Mouse (Mus musculus) forebrain, embryonic 14.5 days (tissue): ENCODE measurements around the gene Gm20683. TPM values are rescaled to one million over a fixed set of nuclear protein-coding genes. Genes with fewer than 3 reads are reported as not detected.

Source experiments
- ATAC-seq: fragments of 200-750 bp; cut with Nextera tagmentation; 2 replicates; pipeline ENCODE4 v1.8.0; 2017; ENCODE audit warnings: mild to moderate bottlenecking, moderate library complexity
- DNase-seq: peaks from one replicate; pipeline ENCODE4 v3.0.0-alpha.2; 2015; ENCODE audit warnings: low spot score
- H3K27ac ChIP-seq: fragments of 300-500 bp; sonication (generic); 2 replicates; pipeline ENCODE4 v1.5.1; 2014; ENCODE audit warnings: low read depth, mild to moderate bottlenecking, control low read depth, low read length, moderate library complexity
- H3K27me3 ChIP-seq: fragments of 300-500 bp; sonication (generic); replicated peaks from 2 replicates; pipeline ENCODE4 v1.6.1; 2014; ENCODE audit warnings: low read length, control low read depth, mixed read lengths; ENCODE audit not compliant: control insufficient read depth, insufficient read depth
- H3K36me3 ChIP-seq: fragments of 300-500 bp; sonication (generic); 2 replicates; pipeline ENCODE4 v1.6.1; 2014; ENCODE audit warnings: low read length, control low read depth; ENCODE audit not compliant: control insufficient read depth, insufficient read depth
- H3K4me1 ChIP-seq: fragments of 300-500 bp; sonication (generic); 2 replicates; pipeline ENCODE4 v1.6.1; 2014; ENCODE audit warnings: antibody characterized with exemption, low read length, control low read depth; ENCODE audit not compliant: control insufficient read depth, insufficient read depth
- H3K4me2 ChIP-seq: fragments of 300-500 bp; sonication (generic); 2 replicates; pipeline ENCODE4 v1.6.1; 2014; ENCODE audit warnings: mild to moderate bottlenecking, control low read depth, low read length
- H3K4me3 ChIP-seq: fragments of 300-500 bp; sonication (generic); 2 replicates; pipeline ENCODE4 v1.5.1; 2014; ENCODE audit warnings: low read depth, low read length, control low read depth
- H3K9ac ChIP-seq: fragments of 300-500 bp; sonication (generic); 2 replicates; pipeline ENCODE4 v1.6.1; 2014; ENCODE audit warnings: mild to moderate bottlenecking, low read length, control low read depth, moderate library complexity
- H3K9me3 ChIP-seq: fragments of 300-500 bp; sonication (generic); replicated peaks from 2 replicates; pipeline ENCODE4 v1.6.1; 2016; ENCODE audit warnings: low read length, control low read depth, mixed read lengths; ENCODE audit not compliant: control insufficient read depth
- WGBS: fragments of 180-500 bp; shearing (Covaris S2); extraction: QIAGEN DNeasy Blood & Tissue Kit; methylation state at CpG from one replicate; pipeline ENCODE4 v1.1.7; 2014; 5-methylcytosine and 5-hydroxymethylcytosine counted together
- polyA plus RNA-seq: library from polyadenylated mRNA; unstranded; fragments of >200 nt; fragmentation: Nextera tagmentation; extraction: Ambion mirVana; gene quantifications from 2 replicates; pipeline ENCODE4 v1.2.1, GENCODE M21; 2014

Gm20683 gene
- polyA plus RNA-seq, 1 experiment from 2014 or later = 5.1 TPM

- WGBS = under 1% methylated on average over 24 of the region's 24 CpGs
- peak within 1 kb of the TSS; percentile 80 for H3K4me2 ChIP-seq
- no peaks in the 10 kb centered on the region for H3K9me3 ChIP-seq
- peak within 1 kb of the TSS; percentile 82 for H3K27ac ChIP-seq
- peak within 1 kb of the TSS; percentile 89 for H3K9ac ChIP-seq
- peak within 1 kb of the TSS; percentile 86 for H3K4me3 ChIP-seq
- ATAC-seq (no peak), DNase-seq (peak; percentile 84)
- H3K27me3 ChIP-seq = no peaks in the 10 kb centered on the region
- peaks cover 40% of the 10 kb centered on the region for H3K36me3 ChIP-seq
- peaks cover 58% of the 10 kb centered on the region for H3K4me1 ChIP-seq
Measured at GRCm38 (mm10) chr17:25833291-25833663, 8.3 kb downstream of the Gm20683 start, which contains the start of gene Stub1. Gene Stub1, minus strand, starts transcription at chr17:25833404.

GRCm38 (mm10) chr17:25832436-25833290 lies 8.9 kb downstream of the Gm20683 start:
- peak overlapping the region; percentile 80 for H3K4me2 ChIP-seq
- WGBS = under 1% methylated on average over 76 of the region's 77 CpGs
- peaks cover 55% of the 10 kb centered on the region for H3K4me1 ChIP-seq
- peak overlapping the region; percentile 89 for H3K9ac ChIP-seq
- H3K4me3 ChIP-seq = peak overlapping the region; percentile 86
- no peaks in the 10 kb centered on the region for H3K27me3 ChIP-seq
- ATAC-seq (peak; percentile 93), DNase-seq (peak; percentile 99)
- no peaks in the 10 kb centered on the region for H3K9me3 ChIP-seq
- peaks cover 42% of the 10 kb centered on the region for H3K36me3 ChIP-seq
- peak overlapping the region; percentile 82 for H3K27ac ChIP-seq

DNA sequence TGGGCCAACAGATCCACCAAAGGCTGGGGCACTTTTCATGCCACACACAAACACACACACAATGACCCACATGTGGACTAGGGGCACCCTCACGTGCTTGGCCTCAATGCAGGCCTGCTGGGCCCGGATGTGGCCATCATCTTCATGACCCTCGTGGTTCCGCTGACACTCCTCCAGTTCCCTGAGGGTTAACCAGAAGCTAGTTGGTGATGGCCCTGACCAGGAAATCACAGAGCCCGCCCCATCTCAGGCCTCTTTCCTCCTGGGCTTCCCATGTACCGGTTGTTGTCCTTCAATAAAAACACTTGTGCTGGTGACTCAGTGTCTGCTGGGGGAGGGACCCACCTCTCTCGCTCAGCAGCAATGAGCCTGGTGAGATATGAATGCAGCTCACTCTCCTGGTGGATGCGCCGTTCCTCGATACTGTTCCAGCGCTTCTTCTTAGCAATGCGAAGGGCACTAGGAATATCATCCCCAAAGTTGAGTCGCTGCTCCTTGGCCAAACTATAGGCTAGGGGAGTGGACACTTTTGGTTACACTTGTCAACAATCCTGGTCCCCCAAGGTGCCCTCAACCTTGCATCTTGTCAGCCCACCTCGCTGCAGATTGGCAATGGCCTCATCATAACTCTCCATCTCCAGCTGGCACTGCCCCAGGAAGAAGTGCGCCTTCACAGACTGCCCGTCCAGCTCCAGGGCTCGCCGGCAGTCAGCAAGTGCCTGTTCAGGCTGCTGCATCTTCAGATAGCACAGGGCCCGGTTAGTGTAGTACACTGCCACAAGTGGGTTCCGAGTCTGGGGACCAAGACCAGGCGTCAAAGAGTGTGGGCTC lies 9.9 kb downstream of the Gm20683 start:
- peaks cover 48% of the 10 kb centered on the region for H3K4me1 ChIP-seq
- H3K36me3 ChIP-seq = peaks cover 52% of the 10 kb centered on the region
- DNase-seq (no peak), ATAC-seq (no peak)
- H3K4me2 ChIP-seq = peak overlapping the region; percentile 80
- WGBS = 63% methylated on average over 21 of the region's 21 CpGs
- H3K9me3 ChIP-seq = no peaks in the 10 kb centered on the region
- peak overlapping the region; percentile 89 for H3K9ac ChIP-seq
- peak overlapping the region; percentile 86 for H3K4me3 ChIP-seq
- peak overlapping the region; percentile 82; the same call in 1 of the 2 replicates for H3K27ac ChIP-seq
- no peaks in the 10 kb centered on the region for H3K27me3 ChIP-seq

DNA sequence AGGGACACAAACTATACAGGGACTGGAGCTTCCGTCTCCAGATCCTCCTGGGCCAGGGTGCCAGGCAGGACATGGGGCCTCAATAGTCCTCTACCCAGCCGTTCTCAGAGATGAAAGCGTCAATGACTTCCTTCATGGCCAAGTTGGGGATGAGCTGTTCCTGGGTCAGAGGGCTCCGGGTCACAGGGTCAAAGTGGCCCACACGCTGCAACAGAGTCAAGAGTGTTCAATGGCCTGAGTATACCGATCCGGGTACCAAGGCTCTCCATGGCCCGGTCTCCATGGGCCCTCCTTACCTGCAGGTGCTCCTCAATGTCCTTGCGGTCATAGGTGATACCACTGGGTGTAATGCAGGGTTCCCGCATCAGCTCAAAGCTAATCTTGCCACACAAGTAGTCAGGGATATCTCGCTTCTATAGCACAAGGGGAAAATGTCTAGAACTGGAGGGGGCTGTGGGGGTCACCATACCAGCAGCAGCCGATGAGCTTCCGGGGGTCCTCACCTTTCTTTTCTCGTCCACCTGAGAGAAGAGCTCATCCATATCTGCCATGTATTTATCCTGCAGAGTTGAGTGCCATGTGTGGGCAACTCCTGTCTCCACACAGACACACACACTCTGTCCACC lies 10.6 kb downstream of the Gm20683 start:
- peaks cover 59% of the 10 kb centered on the region for H3K36me3 ChIP-seq
- no peak overlapping the region for H3K27ac ChIP-seq
- H3K9me3 ChIP-seq = no peaks in the 10 kb centered on the region
- peak overlapping the region; percentile 80 for H3K4me2 ChIP-seq
- no peak for DNase-seq
- 90% methylated on average over 14 of the region's 14 CpGs for WGBS
- H3K27me3 ChIP-seq = no peaks in the 10 kb centered on the region
- no peak overlapping the region for H3K4me3 ChIP-seq
- H3K9ac ChIP-seq = no peak overlapping the region
- no peak for ATAC-seq
- peaks cover 42% of the 10 kb centered on the region for H3K4me1 ChIP-seq

DNA sequence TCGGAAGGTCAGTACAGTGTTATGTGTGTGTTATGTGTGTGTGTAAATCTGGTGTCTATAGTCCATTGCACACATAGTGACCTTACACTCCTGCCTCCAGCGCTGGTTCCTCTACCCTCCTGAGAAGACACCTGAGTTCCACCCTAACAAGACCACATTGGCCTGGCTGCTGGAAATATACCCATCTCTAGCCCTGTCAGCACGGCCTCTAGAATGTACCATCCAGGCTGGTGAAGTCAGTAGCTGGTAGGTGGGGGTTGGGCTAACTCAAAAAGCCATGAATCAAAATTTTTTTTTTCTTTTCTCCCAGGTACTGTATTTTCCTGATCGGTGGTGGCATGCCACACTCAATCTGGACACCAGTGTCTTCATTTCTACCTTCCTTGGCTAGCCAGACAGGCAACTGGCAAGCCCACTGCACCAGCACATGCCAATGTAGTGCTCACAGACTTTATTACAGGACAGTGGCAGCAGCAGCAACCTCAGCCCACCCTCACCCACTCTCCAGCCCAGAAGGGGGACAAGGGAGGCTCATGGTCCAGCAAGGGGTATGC lies 11.3 kb downstream of the Gm20683 start:
- 83% methylated on average over 4 of the region's 4 CpGs for WGBS
- DNase-seq (no peak), ATAC-seq (no peak)
- Histone ChIP-seq H3K9me3 (no peaks in the 10 kb centered on the region), H3K4me1 (peaks cover 41% of the 10 kb centered on the region), H3K27me3 (no peaks in the 10 kb centered on the region), H3K4me3 (no peak overlapping the region), H3K4me2 (peak overlapping the region; percentile 89; the same call in 1 of the 2 replicates), H3K9ac (no peak overlapping the region), H3K36me3 (peaks cover 56% of the 10 kb centered on the region), H3K27ac (no peak overlapping the region)

DNA sequence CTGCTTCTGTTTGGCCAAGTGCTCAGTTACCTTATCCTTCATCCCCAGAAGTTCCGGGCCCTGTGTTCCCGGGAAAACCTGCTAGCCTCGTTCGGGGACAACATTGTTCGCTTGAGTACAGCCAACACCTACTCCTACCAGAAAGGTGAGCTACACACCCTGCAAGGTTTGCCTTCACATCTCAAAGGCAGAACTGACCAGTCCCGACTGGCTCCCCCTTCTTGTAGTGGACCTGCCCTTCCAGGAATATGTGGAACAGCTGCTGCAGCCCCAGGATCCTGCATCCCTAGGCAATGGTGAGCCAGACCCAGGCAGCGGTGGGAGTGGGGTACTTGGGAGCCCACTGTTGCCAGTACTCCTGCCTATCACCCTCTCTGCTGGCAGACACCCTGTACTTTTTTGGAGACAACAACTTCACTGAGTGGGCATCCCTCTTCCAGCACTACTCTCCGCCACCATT lies 12.0 kb downstream of the Gm20683 start:
- 37% methylated on average over 8 of the region's 8 CpGs for WGBS
- peaks cover 38% of the 10 kb centered on the region for H3K4me1 ChIP-seq
- H3K36me3 ChIP-seq = peaks cover 50% of the 10 kb centered on the region
- peak overlapping the region; percentile 61 for H3K4me3 ChIP-seq
- H3K27me3 ChIP-seq = no peaks in the 10 kb centered on the region
- DNase-seq (no peak), ATAC-seq (no peak)
- H3K9ac ChIP-seq = peak overlapping the region; percentile 88
- peak overlapping the region; percentile 89 for H3K4me2 ChIP-seq
- H3K9me3 ChIP-seq = no peaks in the 10 kb centered on the region
- H3K27ac ChIP-seq = peak overlapping the region; percentile 92

DNA sequence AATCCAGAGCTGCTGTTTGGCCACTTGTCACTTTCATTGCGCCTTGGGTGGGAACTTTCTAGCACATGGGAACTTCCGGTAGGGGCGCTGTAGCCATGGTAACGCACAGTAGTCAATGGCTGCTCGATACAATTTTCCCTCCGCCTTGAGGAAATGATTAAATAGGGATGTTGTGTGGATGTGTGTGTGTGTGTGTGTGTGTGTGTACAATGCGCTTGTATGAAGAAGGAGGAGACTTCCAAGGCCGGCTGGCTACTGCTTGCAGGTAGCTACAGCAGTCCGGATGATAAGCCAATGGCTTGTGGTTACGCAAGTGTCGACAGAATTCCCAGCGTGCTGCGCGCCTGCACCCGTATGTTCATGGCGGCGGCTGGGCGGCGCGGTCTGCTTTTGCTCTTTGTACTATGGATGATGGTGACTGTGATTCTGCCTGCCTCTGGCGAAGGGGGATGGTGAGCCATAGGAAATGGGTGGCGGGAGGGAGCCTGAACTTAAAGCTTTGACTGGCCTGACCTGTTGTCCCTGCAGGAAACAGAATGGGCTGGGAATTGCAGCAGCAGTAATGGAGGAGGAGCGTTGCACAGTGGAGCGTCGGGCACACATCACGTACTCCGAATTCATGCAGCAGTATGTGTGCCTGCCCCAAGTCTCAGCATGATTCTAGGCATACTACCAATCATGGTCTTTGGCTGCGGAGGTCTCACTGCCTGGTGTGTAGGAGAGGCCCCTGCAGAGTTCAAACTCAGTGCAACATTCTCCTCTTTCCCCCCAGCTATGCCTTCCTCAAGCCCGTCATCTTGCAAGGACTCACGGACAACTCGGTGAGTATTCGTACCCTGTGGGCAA lies 12.6 kb downstream of the Gm20683 start, which contains the start of gene Jmjd8:
Gene Jmjd8, plus strand, starts transcription at position 156 of the 846 bp plus-strand sequence.
- ATAC-seq (peak; percentile 56), DNase-seq (peak; percentile 93)
- WGBS = 2% methylated on average over 32 of the region's 32 CpGs
- H3K27me3 ChIP-seq = no peaks in the 10 kb centered on the region
- H3K27ac ChIP-seq = peak within 1 kb of the TSS; percentile 92
- H3K4me3 ChIP-seq = peak within 1 kb of the TSS; percentile 61
- H3K36me3 ChIP-seq = peaks cover 50% of the 10 kb centered on the region
- H3K9me3 ChIP-seq = no peaks in the 10 kb centered on the region
- H3K9ac ChIP-seq = peak within 1 kb of the TSS; percentile 88
- H3K4me2 ChIP-seq = peak within 1 kb of the TSS; percentile 89
- H3K4me1 ChIP-seq = peaks cover 38% of the 10 kb centered on the region
